Mouse (Mus musculus) heart, adult 2 months (tissue): ENCODE measurements around the gene Hoxc13. TPM values are rescaled to one million over a fixed set of nuclear protein-coding genes. Genes with fewer than 3 reads are reported as not detected.
A peak's percentile ranks its signal among the peaks of the same experiment; 100 is the strongest.

ENCODE experiments used
- DNase-seq, 2 experiments: peaks; one replicate each; pipeline ENCODE4 v3.0.0; 2021
- H3K27ac ChIP-seq: fragments of 200-600 bp; 2 replicates; pipeline ENCODE4 v1.8.1; 2022
- H3K27me3 ChIP-seq: fragments of 200-500 bp; 2 replicates; pipeline ENCODE4 v1.6.1; 2012; ENCODE audit warnings: mild to moderate bottlenecking, low read length, inconsistent platforms, mixed read lengths; ENCODE audit not compliant: control insufficient read depth, insufficient read depth
- H3K36me3 ChIP-seq: fragments of 200-500 bp; 2 replicates; pipeline ENCODE4 v1.6.1; 2012; ENCODE audit warnings: low read length, inconsistent platforms; ENCODE audit not compliant: control insufficient read depth, insufficient read depth
- H3K4me1 ChIP-seq: fragments of 200-500 bp; 2 replicates; pipeline ENCODE4 v1.6.1; 2011; ENCODE audit warnings: low read length; ENCODE audit not compliant: control insufficient read depth, insufficient read depth
- H3K4me3 ChIP-seq: fragments of 200-600 bp; 2 replicates; pipeline ENCODE4 v1.8.1; 2022
- H3K79me2 ChIP-seq: fragments of 200-500 bp; replicated peaks from 2 replicates; pipeline ENCODE4 v1.6.1; 2012; ENCODE audit warnings: mild to moderate bottlenecking, inconsistent platforms, low read length, moderate library complexity, mixed read lengths; ENCODE audit not compliant: control insufficient read depth, insufficient read depth
- H3K9ac ChIP-seq: fragments of 200-500 bp; 2 replicates; pipeline ENCODE4 v1.6.1; 2012; ENCODE audit warnings: low read depth, mild to moderate bottlenecking, control low read depth, inconsistent platforms, low read length, mixed read lengths
- CTCF ChIP-seq: fragments of 200-600 bp; IDR thresholded peaks from 2 replicates; pipeline ENCODE4 v1.8.1; 2022; ENCODE audit warnings: antibody characterized with exemption, mild to moderate bottlenecking, moderate library complexity
- EP300 ChIP-seq: fragments of 200-500 bp; IDR thresholded peaks from 2 replicates; pipeline ENCODE4 v1.6.1; 2011; ENCODE audit warnings: low read depth, low read length, control low read depth; ENCODE audit not compliant: insufficient read depth
- POLR2A ChIP-seq: fragments of 200-500 bp; IDR thresholded peaks from 2 replicates; pipeline ENCODE4 v1.6.1; 2011; ENCODE audit warnings: mild to moderate bottlenecking, low read depth, low read length, control low read depth; ENCODE audit not compliant: insufficient read depth
- WGBS: fragments of 180-500 bp; shearing (Covaris S2); methylation state at CpG from one replicate; pipeline ENCODE4 v1.1.7; 2018; 5-methylcytosine and 5-hydroxymethylcytosine counted together
- intact Hi-C: fragments of 180-260 bp; cut with DNase I; formaldehyde crosslinking; loops from one replicate; pipeline ENCODE4 v1.15.1; 2025
- polyA plus RNA-seq: library from polyadenylated mRNA; depleted of rRNA; stranded (reverse); fragments of >200 nt; gene quantifications from 2 replicates; pipeline ENCODE4 v1.2.3, GENCODE M21; 2012
- total RNA-seq, 2 experiments: library from RNA; stranded (reverse); gene quantifications; 2 replicates each; pipeline ENCODE4 v1.2.3; 2021

Hoxc13 gene
- total and polyA plus RNA-seq, 3 experiments: not detected

DNA sequence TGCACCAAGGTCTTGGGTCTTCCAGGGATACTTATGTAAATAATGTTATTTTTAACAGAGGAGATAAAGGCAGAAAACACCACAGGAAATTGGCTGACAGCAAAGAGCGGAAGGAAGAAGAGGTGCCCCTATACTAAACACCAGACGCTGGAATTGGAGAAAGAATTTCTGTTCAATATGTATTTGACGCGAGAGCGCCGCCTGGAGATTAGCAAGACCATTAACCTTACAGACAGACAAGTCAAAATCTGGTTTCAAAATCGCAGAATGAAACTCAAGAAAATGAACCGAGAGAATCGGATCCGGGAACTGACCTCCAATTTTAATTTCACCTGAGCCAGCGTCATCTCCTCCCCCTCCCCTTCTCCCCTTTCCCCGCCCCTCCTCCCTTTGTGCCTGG, 49.8 kb downstream of the Hoxc13 start:
- no peak overlapping the region for H3K4me3 ChIP-seq
- intact Hi-C loops: loop anchor here (5.0 kb wide), 1 partner anchor 208 kb away; no protein-coding TSS in a partner anchor
- no peak for DNase-seq
- no peak overlapping the region for H3K9ac ChIP-seq
- no peak overlapping the region for H3K27ac ChIP-seq
- WGBS: 3% methylated on average over 12 of the region's 12 CpGs
- H3K36me3 ChIP-seq: no peaks in the 10 kb centered on the region
- H3K79me2 ChIP-seq: no peaks in the 10 kb centered on the region
- peaks cover 38% of the 10 kb centered on the region for H3K27me3 ChIP-seq
- H3K4me1 ChIP-seq: no peaks in the 10 kb centered on the region
- TF ChIP-seq CTCF: peak; percentile 44
- no peak for TF ChIP-seq POLR2A

DNA sequence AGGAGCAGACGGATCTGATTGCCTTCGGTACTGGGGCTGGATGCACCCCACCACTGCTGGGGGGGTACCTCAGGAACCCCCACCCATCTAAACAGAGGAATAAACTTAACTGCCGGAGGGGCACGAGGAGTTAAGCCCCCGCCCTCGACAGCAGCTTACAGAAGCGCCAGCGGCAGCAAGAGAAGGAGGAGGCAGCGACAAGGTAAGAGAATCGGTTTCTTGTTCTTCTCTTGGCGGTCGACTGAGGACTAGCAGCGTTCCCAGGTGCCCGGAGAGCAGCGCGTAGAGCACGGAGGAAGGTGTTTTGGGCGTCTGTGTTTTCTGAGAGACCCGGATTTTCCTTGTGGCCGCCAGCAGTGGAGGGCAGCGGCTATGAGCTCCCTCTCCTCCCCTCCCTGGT, 51.4 kb downstream of the Hoxc13 start:
- Histone ChIP-seq H3K27me3 (peaks cover 33% of the 10 kb centered on the region), H3K4me3 (no peak overlapping the region), H3K36me3 (no peaks in the 10 kb centered on the region), H3K4me1 (no peaks in the 10 kb centered on the region), H3K27ac (no peak overlapping the region), H3K9ac (no peak overlapping the region), H3K79me2 (no peaks in the 10 kb centered on the region)
- DNase-seq: no peak
- intact Hi-C loops: loop anchor here (5.0 kb wide), 1 partner anchor 210 kb away; no protein-coding TSS in a partner anchor
- TF ChIP-seq CTCF (no peak), POLR2A (no peak), EP300 (no peak)
- 2% methylated on average over 21 of the region's 21 CpGs for WGBS

DNA sequence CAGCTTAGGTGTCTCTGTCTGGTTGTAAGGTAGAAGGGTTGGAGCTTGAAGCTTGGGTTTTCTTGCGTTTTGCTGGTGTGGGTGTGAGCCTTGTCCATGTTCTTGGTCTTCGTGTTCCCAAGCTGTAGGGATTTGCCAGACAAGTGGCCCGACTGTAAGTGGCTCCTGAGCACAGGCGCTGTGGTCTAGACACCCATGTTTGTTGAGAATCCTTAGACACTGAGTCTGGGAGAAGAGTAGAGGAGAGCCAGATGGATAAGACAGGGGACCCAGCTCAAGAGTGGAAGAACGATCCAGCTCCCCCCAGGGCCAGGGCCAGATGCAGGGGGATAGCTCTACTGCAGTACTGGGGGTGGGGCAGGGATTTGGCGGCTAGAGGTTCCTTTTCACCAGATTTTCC, 51.9 kb downstream of the Hoxc13 start:
- Histone ChIP-seq H3K4me1 (no peaks in the 10 kb centered on the region), H3K4me3 (no peak overlapping the region), H3K27me3 (peaks cover 28% of the 10 kb centered on the region), H3K36me3 (no peaks in the 10 kb centered on the region), H3K27ac (no peak overlapping the region), H3K79me2 (no peaks in the 10 kb centered on the region), H3K9ac (no peak overlapping the region)
- intact Hi-C loops: loop anchor here (5.0 kb wide), 1 partner anchor 210 kb away; no protein-coding TSS in a partner anchor
- DNase-seq: no peak
- 2% methylated on average over 6 of the region's 6 CpGs for WGBS
- TF ChIP-seq POLR2A (no peak), EP300 (no peak), CTCF (no peak)

GRCm38 (mm10) chr15:102975034-102975433, 54.1 kb downstream of the Hoxc13 start:
- TF ChIP-seq CTCF (no peak), EP300 (no peak), POLR2A (no peak)
- Histone ChIP-seq H3K27ac (no peak overlapping the region), H3K4me3 (no peak overlapping the region), H3K27me3 (peaks cover 29% of the 10 kb centered on the region), H3K36me3 (no peaks in the 10 kb centered on the region), H3K9ac (no peak overlapping the region), H3K4me1 (no peaks in the 10 kb centered on the region), H3K79me2 (no peaks in the 10 kb centered on the region)
- intact Hi-C loops: no loop called here
- 11% methylated on average over 7 of the region's 7 CpGs for WGBS
- DNase-seq: no peak

DNA sequence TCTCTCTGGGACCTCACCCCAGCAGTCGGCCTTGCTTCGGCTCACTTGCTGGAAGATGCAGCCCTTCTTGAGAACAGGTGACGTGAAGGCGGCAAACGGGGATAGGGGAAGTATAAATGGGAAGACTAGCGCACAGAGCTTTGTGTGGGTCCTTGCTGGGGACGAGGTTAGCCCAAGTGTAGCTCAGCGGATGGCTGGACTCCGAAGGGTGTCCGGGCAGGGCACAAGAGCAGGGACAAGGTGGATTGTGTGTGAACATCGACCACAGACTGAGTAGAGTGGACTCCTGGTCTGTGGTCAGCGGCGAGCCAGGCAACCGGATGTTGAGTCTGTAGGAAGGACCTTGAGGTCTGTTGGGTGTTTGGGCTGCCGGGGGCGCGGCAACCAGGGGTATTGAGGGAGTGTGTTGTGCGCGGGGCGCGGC, 54.8 kb downstream of the Hoxc13 start:
- Histone ChIP-seq H3K27ac (no peak overlapping the region), H3K36me3 (no peaks in the 10 kb centered on the region), H3K4me3 (no peak overlapping the region), H3K9ac (no peak overlapping the region), H3K79me2 (no peaks in the 10 kb centered on the region), H3K27me3 (peaks cover 31% of the 10 kb centered on the region), H3K4me1 (no peaks in the 10 kb centered on the region)
- no peak for TF ChIP-seq POLR2A
- intact Hi-C loops: no loop called here
- WGBS: 5% methylated on average over 21 of the region's 21 CpGs
- DNase-seq: no peak

GRCm38 (mm10) chr15:102976171-102976570, 55.3 kb downstream of the Hoxc13 start, which contains the start of gene Hoxc9:
TSS of gene Hoxc9 (plus strand) at chr15:102976439.
- H3K9ac ChIP-seq: no peak within 1 kb of the TSS
- TF ChIP-seq CTCF (no peak), POLR2A (no peak), EP300 (no peak)
- no peaks in the 10 kb centered on the region for H3K79me2 ChIP-seq
- WGBS: 4% methylated on average over 19 of the region's 20 CpGs
- H3K27me3 ChIP-seq: peaks cover 30% of the 10 kb centered on the region
- H3K4me3 ChIP-seq: peak within 1 kb of the TSS; percentile 40
- no peaks in the 10 kb centered on the region for H3K36me3 ChIP-seq
- DNase-seq: no peak
- no peaks in the 10 kb centered on the region for H3K4me1 ChIP-seq
- no peak within 1 kb of the TSS for H3K27ac ChIP-seq
- intact Hi-C loops: no loop called here
